ENCODE assay signal across 19 mouse cellular contexts in genomic region chr3:129212807-129213206, GRCm38 (mm10). TPM values are rescaled to one million over a fixed set of nuclear protein-coding genes. Genes with fewer than 3 reads are reported as not detected.
DNase-seq lines count a peak whose midpoint lies in the region; ATAC-seq and TF ChIP-seq lines count a peak whose summit lies in the region.
"Had no signal": no experiment of that assay in that cellular context is flagged by ENCODE, and none has a peak within 500 bp of the region (broad histone marks: within the 10 kb centered on the region; RNA-seq: fewer than 3 reads in every experiment).

No protein-coding gene starts in this region.

- peak; percentile 44 for DNase-seq in forebrain, postnatal 0 days
- DNase-seq in midbrain, embryonic 11.5 days (ENCODE audit: low spot score, missing footprints), result peak; percentile 89
- DNase-seq in midbrain, embryonic 10.5 days (ENCODE audit: low spot score), result no peak
- peak; percentile 19 for DNase-seq in retina, postnatal 1 day
- DNase-seq in layer of hippocampus, adult 9-10 months (ENCODE audit: low spot score), result no peak
- no peak for DNase-seq in layer of hippocampus, adult 9-11 months
- DNase-seq: adrenal gland, adult 8-10 months; cerebellum, adult 11 months; gastrocnemius, postnatal 14 days; right cerebral cortex, postnatal 25 days; thymus, postnatal 36 days had no signal

- peaks cover 75% of the 10 kb centered on the region for H3K27me3 ChIP-seq in forebrain, postnatal 0 days (ENCODE audit: insufficient read depth, low read length)
- peaks cover 84% of the 10 kb centered on the region for H3K27me3 ChIP-seq in forebrain, embryonic 15.5 days
- H3K27me3 ChIP-seq in midbrain, embryonic 11.5 days (ENCODE audit: control insufficient read depth, insufficient read depth, low read length), result peaks cover 95% of the 10 kb centered on the region
- H3K27me3 ChIP-seq in midbrain, embryonic 10.5 days (ENCODE audit: low read depth, poor library complexity, severe bottlenecking), result peaks cover 100% of the 10 kb centered on the region
- H3K27me3 ChIP-seq in embryonic facial prominence, embryonic 15.5 days, result peaks cover 86% of the 10 kb centered on the region

- WGBS in forebrain, postnatal 0 days, result 2% methylated on average over 11 of the region's 11 CpGs
- 1% methylated on average over 11 of the region's 11 CpGs for WGBS in forebrain, embryonic 15.5 days
- WGBS in midbrain, embryonic 11.5 days, result 2% methylated on average over 11 of the region's 11 CpGs
- WGBS in midbrain, embryonic 10.5 days, result 3% methylated on average over 11 of the region's 11 CpGs
- 6% methylated on average over 11 of the region's 11 CpGs for WGBS in embryonic facial prominence, embryonic 15.5 days

- no peak for ATAC-seq in forebrain, postnatal 0 days
- no peak for ATAC-seq in forebrain, embryonic 15.5 days (replicated peaks)
- ATAC-seq in midbrain, embryonic 11.5 days (ENCODE audit: low FRiP score), result no peak
- no peak for ATAC-seq in embryonic facial prominence, embryonic 15.5 days (ENCODE audit: insufficient number of reproducible peaks, low FRiP score, low TSS enrichment, low read depth)

- H3K4me1 ChIP-seq in forebrain, postnatal 0 days (ENCODE audit: insufficient read depth), result peaks cover 3% of the 10 kb centered on the region; the same call in 1 of the 2 replicates
- peaks cover 27% of the 10 kb centered on the region for H3K4me1 ChIP-seq in forebrain, embryonic 15.5 days
- H3K4me1 ChIP-seq in midbrain, embryonic 11.5 days (ENCODE audit: control insufficient read depth, insufficient read depth, low read length), result peaks cover 23% of the 10 kb centered on the region
- peaks cover 43% of the 10 kb centered on the region for H3K4me1 ChIP-seq in midbrain, embryonic 10.5 days
- H3K4me1 ChIP-seq in embryonic facial prominence, embryonic 15.5 days, result peaks cover 24% of the 10 kb centered on the region

- no peak overlapping the region for H3K27ac ChIP-seq in forebrain, postnatal 0 days (ENCODE audit: low read depth, low read length)
- no peak overlapping the region for H3K27ac ChIP-seq in forebrain, embryonic 15.5 days (replicated peaks)
- no peak overlapping the region for H3K27ac ChIP-seq in midbrain, embryonic 11.5 days (ENCODE audit: low read depth, low read length)
- no peak overlapping the region for H3K27ac ChIP-seq in midbrain, embryonic 10.5 days (replicated peaks)
- H3K27ac ChIP-seq in embryonic facial prominence, embryonic 15.5 days (replicated peaks), result no peak overlapping the region
- H3K27ac ChIP-seq: heart, embryonic 10.5 days; kidney, embryonic 15.5 days; limb, embryonic 10.5 days; lung, embryonic 15.5 days; macrophage had no signal

- H3K36me3 ChIP-seq in forebrain, postnatal 0 days (ENCODE audit: insufficient read depth), result no peaks in the 10 kb centered on the region
- no peaks in the 10 kb centered on the region for H3K36me3 ChIP-seq in forebrain, embryonic 15.5 days
- no peaks in the 10 kb centered on the region for H3K36me3 ChIP-seq in midbrain, embryonic 11.5 days (ENCODE audit: control insufficient read depth, insufficient read depth, low read length)
- H3K36me3 ChIP-seq in midbrain, embryonic 10.5 days, result no peaks in the 10 kb centered on the region
- no peaks in the 10 kb centered on the region for H3K36me3 ChIP-seq in embryonic facial prominence, embryonic 15.5 days
- H3K36me3 ChIP-seq: heart, embryonic 10.5 days; kidney, embryonic 15.5 days; limb, embryonic 10.5 days; lung, embryonic 15.5 days had no signal

- H3K9me3 ChIP-seq in forebrain, postnatal 0 days (ENCODE audit: low read length), result no peaks in the 10 kb centered on the region
- H3K9me3 ChIP-seq in forebrain, embryonic 15.5 days, result no peaks in the 10 kb centered on the region
- H3K9me3 ChIP-seq in midbrain, embryonic 11.5 days (ENCODE audit: control insufficient read depth, low read length), result no peaks in the 10 kb centered on the region
- H3K9me3 ChIP-seq in midbrain, embryonic 10.5 days (replicated peaks), result no peaks in the 10 kb centered on the region
- no peaks in the 10 kb centered on the region for H3K9me3 ChIP-seq in embryonic facial prominence, embryonic 15.5 days (replicated peaks)
- H3K9me3 ChIP-seq: heart, embryonic 10.5 days; kidney, embryonic 15.5 days; limb, embryonic 10.5 days; lung, embryonic 15.5 days had no signal

- H3K4me2 ChIP-seq in forebrain, postnatal 0 days (ENCODE audit: low read depth), result no peak overlapping the region
- no peak overlapping the region for H3K4me2 ChIP-seq in forebrain, embryonic 15.5 days (replicated peaks)
- H3K4me2 ChIP-seq in midbrain, embryonic 11.5 days, result no peak overlapping the region
- peak overlapping the region; percentile 97; the same call in 1 of the 2 replicates for H3K4me2 ChIP-seq in embryonic facial prominence, embryonic 15.5 days (replicated peaks)

- no peak overlapping the region for H3K4me3 ChIP-seq in forebrain, postnatal 0 days (ENCODE audit: low read depth, low read length)
- no peak overlapping the region for H3K4me3 ChIP-seq in forebrain, embryonic 15.5 days
- no peak overlapping the region for H3K4me3 ChIP-seq in midbrain, embryonic 11.5 days (ENCODE audit: low read depth, low read length)
- H3K4me3 ChIP-seq in midbrain, embryonic 10.5 days, result no peak overlapping the region
- peak overlapping the region; percentile 60; the same call in 1 of the 2 replicates for H3K4me3 ChIP-seq in embryonic facial prominence, embryonic 15.5 days (replicated peaks)

- TF ChIP-seq CTCF in forebrain, postnatal 0 days (IDR thresholded peaks at IDR 0.05; ENCODE audit: low read depth), result no peak

- no peak overlapping the region for H3K9ac ChIP-seq in forebrain, postnatal 0 days
- no peak overlapping the region for H3K9ac ChIP-seq in forebrain, embryonic 15.5 days (replicated peaks)
- no peak overlapping the region for H3K9ac ChIP-seq in midbrain, embryonic 11.5 days (ENCODE audit: low read length)
- no peak overlapping the region for H3K9ac ChIP-seq in embryonic facial prominence, embryonic 15.5 days
- H3K9ac ChIP-seq: kidney, embryonic 15.5 days; lung, embryonic 15.5 days had no signal

RNA-seq across cellular contexts. Expression of gene Pitx2, which starts 13.1 kb away (rescaled TPM):
- 2.1 and 10.5 TPM in 2 replicates for total RNA-seq in forebrain, postnatal 0 days (2014; rRNA removed)
- polyA plus RNA-seq in forebrain, postnatal 0 days (2015; fragmentation: Nextera tagmentation; extraction: Ambion mirVana), result 2.5 and 7.2 TPM in 2 replicates
- polyA plus RNA-seq in forebrain, embryonic 15.5 days (2015; fragmentation: Nextera tagmentation; extraction: Ambion mirVana), result 1.8 and 5.0 TPM in 2 replicates
- 53.7 and 56.3 TPM in 2 replicates for polyA plus RNA-seq in midbrain, embryonic 11.5 days (2014; fragmentation: Nextera tagmentation; extraction: Ambion mirVana)
- 27.8 and 47.0 TPM in 2 replicates for polyA plus RNA-seq in midbrain, embryonic 10.5 days (2016; fragmentation: Nextera tagmentation; extraction: Ambion mirVana)
- 82.5 and 88.3 TPM in 2 replicates for polyA plus RNA-seq in embryonic facial prominence, embryonic 15.5 days (2015; fragmentation: Nextera tagmentation; extraction: Ambion mirVana)
- total RNA-seq: left cerebral cortex, adult 18-20 months had no signal
- polyA plus RNA-seq: macrophage had no signal

Comparison
In these comparisons a context has a peak if more than half of its experiments do, and no peak if none do; other contexts are left out.
1. DNase-seq: peak in forebrain, postnatal 0 days (single experiment), midbrain, embryonic 11.5 days (single experiment) and retina, postnatal 1 day (single experiment); none in midbrain, embryonic 10.5 days (single experiment), layer of hippocampus, adult 9-10 months (single experiment) and layer of hippocampus, adult 9-11 months (single experiment).